ENCODE assay signal across 15 mouse cellular contexts in genomic region chr12:111898686-111899085, GRCm38 (mm10).
"Had no signal": no experiment of that assay in that cellular context is flagged by ENCODE, and none has a peak within 500 bp of the region (broad histone marks: within the 10 kb centered on the region; RNA-seq: fewer than 3 reads in every experiment).

No protein-coding gene starts in this region.

- ATAC-seq: liver, embryonic 12.5 days had no signal

- DNase-seq: kidney, adult 11 months; kidney, postnatal 25 days; liver; lung, adult 18-20 months; lung, postnatal 14 days; midbrain, embryonic 14.5 days; thymus, adult 18-20 months; thymus, postnatal 36 days had no signal

- H3K27me3 ChIP-seq: kidney, embryonic 15.5 days; limb, embryonic 13.5 days; liver, embryonic 12.5 days; liver, embryonic 15.5 days; lung, embryonic 15.5 days had no signal

- H3K4me2 ChIP-seq: kidney, embryonic 15.5 days; limb, embryonic 13.5 days; liver, embryonic 12.5 days; liver, embryonic 15.5 days; lung, embryonic 15.5 days had no signal

- H3K4me3 ChIP-seq: kidney, embryonic 15.5 days; limb, embryonic 10.5 days; limb, embryonic 13.5 days; liver, embryonic 12.5 days; liver, embryonic 15.5 days; lung, embryonic 15.5 days had no signal

- H3K4me1 ChIP-seq: limb, embryonic 13.5 days had no signal

- H3K9ac ChIP-seq: kidney, embryonic 15.5 days; limb, embryonic 13.5 days; liver, embryonic 12.5 days; liver, embryonic 15.5 days; lung, embryonic 15.5 days had no signal

- H3K36me3 ChIP-seq: kidney, embryonic 15.5 days; limb, embryonic 10.5 days; limb, embryonic 13.5 days; liver, embryonic 12.5 days; liver, embryonic 15.5 days; lung, embryonic 15.5 days had no signal

- H3K27ac ChIP-seq: kidney, embryonic 15.5 days; limb, embryonic 10.5 days; limb, embryonic 13.5 days; liver, embryonic 15.5 days; lung, embryonic 15.5 days; macrophage had no signal

- H3K9me3 ChIP-seq: kidney, embryonic 15.5 days; limb, embryonic 10.5 days; limb, embryonic 13.5 days; liver, embryonic 12.5 days; liver, embryonic 15.5 days; lung, embryonic 15.5 days had no signal
